Mouse (Mus musculus): Measurements from ENCODE around the gene Arid4a.
A peak's percentile ranks its signal among the peaks of the same experiment; 100 is the strongest.

Gene Arid4a

GRCm38 (mm10) chr12:71139258-71139828 lies 123.6 kb downstream of the Arid4a start:
- no peak for DNase-seq (ENCODE audit: extremely low spot score, low spot score)

DNA sequence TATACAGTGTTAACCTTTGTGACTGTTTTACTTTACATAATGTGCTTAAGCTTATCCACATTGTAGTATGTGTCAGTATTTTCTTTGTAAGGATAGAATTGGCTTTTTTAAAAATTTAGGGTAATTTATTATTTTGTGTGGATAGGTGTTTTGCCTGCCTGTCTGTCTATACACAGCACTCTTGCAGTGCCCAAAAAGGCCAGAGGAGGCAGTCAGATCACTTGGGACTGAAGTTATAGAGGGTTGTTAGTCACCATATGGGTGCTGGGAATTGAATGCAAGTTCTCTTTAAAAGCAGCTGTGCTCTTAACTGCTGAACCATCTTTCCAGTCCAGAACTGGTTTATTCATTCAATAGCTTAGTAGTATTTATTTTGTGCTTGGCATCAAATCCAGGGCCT lies 125.4 kb downstream of the Arid4a start:
- DNase-seq (ENCODE audit: extremely low spot score, low spot score) = no peak

DNA sequence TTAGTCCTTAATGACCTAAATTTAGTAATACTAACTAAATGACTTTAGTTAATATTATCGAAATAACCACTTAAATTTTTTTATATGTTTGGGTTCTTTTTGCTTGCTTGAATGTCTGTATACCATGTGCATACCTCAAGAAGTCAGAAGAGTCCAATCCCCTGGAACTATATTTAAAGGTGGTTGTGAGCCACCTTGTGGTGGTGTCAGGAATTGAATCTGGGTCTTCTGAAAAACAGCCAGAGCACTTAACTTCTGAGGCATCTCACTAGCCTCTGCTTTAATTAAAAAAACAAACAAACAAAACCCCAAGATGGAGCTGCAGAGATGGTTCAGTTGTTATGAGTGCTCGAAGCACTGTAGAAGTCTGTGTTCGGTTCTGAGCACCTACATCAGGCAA lies 131.9 kb downstream of the Arid4a start:
- peak; percentile 24 for DNase-seq (ENCODE audit: extremely low spot score, low spot score)
